Mouse (Mus musculus) lung, adult 18-20 months (tissue): ENCODE results near the gene Camta1.

Source experiments
- DNase-seq, 2 experiments: peaks; one replicate each; pipeline ENCODE4 v3.0.0; 2022; ENCODE audit warnings: mixed read lengths in 2 of 2

The Camta1 gene

DNA sequence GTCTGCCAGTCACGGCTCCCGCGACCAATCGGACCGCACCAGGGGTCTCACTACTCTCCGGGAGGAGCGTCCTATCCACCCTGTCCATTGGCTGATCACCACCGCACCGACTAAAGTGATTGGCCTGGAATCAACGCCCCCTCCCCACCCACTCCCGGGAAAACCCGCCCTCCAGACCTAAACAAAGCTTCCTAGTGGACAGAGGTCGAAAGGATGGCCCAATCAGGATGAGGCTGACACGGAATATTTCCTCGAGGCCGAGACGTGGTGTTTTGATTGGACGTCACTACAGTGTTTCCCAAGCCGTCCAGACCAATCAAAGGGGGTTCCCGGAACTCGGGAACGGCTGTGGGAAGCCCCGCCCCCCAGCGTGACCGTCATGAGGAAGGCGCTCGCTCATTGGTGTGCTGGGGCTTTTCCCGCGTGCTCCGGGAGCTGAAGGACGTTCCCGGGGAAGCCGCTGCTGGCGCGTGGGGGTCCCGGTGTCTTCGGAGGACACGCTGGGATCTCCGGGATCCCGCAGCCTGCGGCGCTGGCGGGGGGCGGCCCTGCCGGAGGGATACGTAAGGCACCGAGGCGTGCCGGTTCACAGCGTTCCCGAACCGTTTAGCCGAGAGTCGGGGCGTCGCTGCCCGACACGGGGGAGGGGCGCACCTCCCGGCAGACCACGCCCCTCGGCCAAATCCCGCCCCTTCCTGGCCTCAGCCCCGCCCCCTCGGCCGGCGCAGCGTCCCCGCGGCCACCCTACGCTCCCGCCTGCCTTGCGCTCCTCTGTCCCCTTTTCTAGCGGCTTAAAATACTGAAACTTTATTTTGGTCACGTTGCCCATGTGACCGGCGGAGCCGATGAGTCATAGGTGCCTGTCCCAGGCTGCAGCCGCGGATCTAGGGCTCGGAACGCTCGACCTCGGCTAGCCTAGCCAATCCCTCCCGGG, at the start of gene Camta1:
Gene Camta1, minus strand, starts transcription at position 71 of the 934 bp plus-strand sequence.
- DNase-seq = peak; percentile 100

DNA sequence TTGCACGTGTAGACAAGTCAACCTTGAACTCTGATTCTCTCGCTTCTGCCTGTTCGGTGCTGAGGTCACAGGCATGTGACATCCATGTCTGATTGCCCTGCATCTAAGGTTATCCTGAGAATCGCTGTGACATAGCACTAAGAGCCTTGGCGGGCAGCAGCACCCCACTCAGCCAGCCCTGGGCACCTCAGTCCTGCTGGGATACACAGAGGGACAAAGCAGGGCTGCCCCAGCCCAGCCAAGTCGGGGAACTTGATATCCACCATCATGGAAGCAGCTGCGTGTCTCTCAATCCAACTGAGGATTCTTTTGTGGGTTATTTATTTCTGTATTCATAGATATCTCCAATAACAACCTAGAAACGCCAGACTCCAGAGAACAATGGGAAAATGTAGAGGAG, 47.1 kb upstream of the Camta1 start:
- no peak for DNase-seq

DNA sequence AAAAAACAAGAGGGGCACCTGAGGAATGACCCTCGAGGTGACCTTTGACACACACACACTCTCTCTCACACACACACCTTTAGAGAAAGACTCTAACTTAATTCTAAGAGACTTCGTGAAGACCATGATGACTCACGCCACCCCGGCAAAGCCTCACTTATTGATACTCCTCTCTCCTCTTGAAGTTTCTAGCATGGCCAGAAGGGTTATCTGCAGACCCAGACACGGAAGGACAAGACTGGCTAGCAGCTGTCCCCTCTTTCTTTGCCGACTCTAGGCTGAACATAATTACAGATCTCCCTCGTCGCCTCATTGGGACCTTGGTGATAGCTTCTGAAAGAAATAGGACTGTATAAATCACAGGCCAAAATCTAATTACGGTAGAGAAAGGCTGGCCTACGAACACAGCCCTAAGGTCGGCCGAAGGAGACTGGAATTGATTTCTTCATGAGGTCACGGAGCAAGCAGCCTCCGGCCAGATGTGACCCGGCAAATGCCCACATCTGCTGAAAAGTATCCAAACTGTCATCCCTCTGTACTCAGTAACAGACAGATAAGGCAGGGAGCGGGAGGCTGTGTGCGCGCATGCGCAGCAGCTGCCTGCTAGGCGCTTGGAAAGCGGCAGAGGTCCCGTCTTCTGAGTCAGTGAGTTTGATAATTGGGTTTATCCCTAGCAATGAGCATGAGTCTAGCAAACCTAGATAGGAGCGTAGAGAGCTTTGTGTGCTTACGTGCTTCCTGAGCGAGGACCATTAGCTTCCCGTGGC, 46.1 kb upstream of the Camta1 start:
- no peak for DNase-seq

DNA sequence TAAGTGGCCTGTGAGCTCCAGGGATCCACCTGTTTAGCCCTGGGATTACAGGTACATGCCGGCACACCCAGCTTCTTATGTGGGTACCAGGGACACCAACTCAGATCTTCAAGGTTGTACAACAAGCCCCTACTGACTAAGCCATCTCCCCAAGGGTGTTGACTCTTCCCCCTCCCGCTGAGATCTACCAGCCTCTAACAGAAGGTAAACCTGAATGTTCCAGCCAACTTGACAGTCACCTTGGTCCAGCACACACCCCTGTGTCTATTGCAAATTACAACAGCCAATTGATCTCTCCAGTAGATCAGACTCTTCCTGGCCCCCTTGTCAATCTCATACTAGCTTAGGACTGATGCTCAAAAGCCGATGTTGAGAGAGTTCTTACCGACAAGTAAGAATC, 43.9 kb upstream of the Camta1 start:
- DNase-seq = no peak

DNA sequence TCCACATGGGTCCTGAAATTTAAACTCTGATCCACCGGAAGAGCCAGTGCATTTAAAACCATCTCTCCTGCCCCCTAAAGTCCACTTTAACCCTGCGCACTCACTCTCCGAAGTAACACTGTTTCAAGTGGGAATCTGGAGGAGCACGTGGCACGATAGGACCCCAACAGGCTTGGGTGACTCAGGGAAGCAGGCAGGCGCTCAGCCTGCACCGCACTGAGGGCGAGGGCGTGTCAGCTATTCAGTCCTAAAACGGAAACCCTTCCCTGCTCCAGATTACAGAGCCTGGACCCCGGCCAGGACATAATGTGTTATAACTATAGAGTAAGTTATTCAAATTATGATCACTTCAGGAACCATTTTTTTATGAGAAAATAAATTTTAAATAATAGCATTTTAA, 42.4 kb upstream of the Camta1 start:
- DNase-seq = peak; percentile 48 to 71

DNA sequence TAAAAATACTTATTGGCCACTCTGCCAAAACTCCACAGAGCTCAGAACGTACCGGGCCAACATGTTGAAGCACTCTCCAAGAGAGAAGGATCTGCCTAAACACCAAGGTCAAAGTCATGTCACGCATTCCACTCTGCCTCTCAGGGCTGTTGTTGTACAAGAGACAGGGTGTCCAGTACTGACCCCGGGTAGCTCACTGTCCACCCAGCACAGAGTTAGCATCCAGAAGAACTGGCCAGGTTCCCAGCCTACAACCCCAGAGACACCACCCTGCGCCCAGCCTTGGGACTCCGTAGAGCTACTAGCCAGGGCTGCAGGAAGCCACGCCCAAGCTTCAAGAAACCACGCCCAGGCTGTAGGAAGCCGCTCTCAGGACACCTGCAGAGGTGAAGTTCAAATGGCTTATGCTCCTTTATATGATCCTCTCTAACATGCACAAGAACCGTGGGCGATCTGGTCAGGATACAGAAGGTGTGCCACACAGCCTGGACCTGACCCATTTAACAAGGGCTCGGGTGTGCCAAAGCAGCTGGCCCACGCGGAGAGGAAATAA, 41.1 kb upstream of the Camta1 start:
- peak; percentile 89 to 94 for DNase-seq

DNA sequence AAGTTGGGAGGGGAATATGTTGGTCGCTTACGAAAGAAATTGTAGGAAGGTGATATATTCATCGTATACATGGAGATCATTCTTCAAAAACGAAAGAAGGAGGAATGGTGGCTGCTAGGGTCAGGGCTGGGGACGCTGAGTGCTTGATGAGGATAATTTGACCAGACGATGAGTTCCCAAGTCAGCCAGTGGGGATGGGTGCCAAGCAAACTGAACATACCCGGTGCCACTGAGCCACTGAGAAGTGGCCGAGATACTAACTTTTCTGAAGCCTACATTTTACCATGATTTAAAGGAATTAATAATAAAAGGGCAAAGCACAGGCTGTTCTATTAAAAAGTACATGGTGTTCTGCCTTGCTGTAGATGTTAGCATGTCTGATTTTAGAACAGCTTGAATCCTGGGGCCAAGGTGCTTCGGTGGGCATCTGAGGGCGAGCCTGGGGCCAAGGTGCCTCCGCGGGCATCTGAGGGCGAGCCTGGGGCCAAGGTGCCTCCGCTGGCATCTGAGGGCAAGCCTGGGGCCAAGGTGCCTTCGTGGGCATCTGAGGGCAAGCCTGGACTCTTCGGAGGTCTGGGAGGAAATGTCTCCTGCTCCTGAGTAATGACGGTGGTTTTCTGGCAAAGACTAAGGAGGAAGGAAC, 40.5 kb upstream of the Camta1 start:
- no peak for DNase-seq

DNA sequence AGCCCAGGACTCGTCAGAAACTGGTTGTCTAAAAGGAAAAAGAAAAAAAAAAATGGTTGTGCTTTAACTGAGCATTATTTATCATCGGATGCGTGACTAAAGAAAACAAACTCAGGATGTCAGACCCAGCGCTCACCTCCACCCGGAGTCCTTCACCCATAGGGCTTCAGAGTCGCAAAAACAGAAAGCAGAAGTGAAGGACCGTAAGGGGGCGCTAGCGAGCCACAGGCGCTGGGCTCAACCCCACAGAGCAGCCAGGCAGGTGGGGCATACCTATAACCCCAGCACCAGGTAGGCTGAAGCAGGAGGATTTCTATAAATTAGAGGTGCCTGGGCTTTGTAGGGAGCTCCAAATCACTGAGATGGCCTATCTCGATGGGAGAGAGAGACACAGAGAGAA, 39.7 kb upstream of the Camta1 start:
- DNase-seq = peak in 1 of 2 experiments; percentile 12

DNA sequence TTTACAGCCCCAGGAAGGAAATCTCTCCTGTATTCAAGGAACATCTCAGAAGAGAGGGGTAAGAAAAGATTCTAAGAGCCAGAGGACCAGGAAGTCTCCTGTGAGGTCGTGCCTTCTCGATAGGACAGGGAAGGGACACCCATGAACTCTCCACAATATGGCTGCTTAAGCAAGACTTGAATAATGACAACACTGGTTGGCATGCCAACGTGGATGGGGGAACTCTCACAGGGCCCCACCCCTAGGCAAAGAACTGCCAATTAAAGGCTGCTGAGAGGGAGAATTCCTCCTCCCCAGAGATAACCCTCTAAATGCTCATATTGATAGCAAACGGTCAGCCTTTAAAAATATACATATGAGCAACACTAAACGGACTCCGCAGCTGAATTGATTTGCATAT, 39.1 kb upstream of the Camta1 start:
- no peak for DNase-seq

DNA sequence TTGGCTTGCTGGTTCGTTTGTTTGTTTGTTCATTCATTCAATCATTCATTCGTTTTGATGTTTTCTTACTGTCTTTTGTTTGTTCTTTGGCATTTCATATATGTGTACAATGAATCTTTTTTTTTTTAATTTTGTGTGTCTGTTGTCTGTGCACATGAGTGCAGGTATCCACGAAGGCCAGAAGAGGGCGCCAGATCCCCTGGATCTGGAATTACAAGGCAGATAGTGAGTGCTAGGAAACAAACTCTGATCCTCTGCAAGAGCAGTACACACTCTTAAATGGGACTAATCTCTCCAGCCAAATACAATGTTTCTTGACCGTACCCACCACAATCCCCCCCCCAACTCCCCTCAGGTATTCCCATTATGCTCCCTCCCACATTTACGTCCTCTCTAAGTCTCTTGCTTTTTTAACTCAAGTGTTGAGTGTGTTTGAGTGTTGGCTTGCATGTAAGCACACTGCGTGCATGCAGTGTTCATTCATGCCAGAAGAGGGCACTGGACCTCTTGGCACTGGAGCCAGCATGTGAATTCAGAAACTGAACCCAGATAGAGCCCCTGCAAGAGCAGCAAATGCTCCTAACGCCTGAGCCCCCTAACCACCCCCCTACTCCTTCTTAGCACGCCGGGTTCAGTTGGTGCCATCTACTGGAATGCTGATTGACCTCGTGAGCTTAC, 38.2 kb upstream of the Camta1 start:
- no peak for DNase-seq

DNA sequence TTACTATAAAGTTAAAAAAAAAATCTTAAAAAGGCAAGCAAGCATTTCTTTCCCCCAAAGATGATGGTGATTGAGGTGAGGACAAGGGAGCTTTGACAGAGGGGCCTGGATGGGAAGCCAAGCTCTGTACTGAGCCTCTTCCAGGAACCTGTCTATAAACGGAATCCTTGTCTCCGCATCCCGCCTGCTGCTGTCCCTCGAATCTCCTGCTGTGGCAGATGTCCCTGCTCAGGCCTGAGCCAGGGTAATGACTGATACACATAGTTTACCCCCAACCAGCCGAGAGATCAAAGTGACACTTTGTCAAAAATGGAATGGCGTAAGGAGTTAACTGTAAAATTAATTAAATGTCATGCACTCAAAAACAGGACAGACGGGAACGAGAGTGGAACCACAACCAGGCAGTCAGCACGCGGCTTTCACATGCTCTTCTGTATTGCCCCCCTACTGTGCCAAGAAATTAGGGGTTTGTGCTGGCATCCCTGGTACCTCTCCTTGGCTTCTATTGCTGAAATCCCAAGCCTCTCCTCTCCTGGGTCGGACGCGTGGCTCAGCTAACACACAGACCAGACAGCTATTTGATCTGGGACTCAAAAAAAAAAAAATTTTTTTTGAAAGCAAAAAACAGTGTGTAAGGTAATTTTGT, 37.0 kb upstream of the Camta1 start:
- no peak for DNase-seq

DNA sequence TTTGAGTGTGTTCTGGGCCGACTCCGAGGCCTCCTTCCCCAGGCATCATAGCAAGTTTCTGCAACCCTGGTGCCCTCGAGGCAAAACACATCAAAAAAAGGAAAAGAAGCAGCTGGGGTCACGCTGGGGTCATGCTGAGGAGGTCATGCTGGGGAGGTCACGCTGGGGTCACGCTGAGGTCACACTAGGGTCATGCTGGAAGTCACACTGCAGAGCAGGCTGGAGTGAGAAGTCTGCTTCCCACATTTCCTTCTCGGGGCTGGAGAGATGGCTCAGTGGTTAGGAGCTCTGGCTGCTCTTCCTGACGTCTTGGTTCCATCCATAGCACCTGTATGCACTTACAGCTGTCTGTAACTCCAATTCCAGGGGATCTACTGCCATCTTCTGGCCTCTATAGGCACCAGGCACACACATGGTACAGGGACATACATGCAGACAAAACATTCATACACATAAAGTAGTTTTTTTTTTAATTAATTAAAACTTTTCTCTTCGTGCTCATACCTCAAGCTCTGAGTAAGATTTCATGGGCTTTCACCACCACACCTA, 35.5 kb upstream of the Camta1 start:
- DNase-seq = no peak

DNA sequence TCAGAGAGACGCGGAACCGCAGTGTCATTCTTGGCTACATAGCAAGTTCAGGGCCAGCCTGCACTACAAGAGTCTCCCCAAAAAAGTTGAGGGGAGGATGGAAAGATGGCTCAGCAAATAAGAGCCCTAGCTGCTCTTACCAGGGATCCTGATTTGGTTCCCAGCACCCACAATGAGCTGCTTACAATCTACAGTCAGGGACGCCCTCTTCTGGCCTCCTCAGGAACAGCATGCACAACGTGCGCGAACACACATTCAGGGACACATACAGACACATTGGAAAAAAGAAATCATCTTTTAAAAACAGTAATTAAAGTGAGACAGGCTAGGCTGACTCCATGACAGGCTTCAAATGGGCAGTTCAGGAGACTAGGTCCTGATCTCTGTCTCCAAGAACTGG, 33.9 kb upstream of the Camta1 start:
- no peak for DNase-seq

DNA sequence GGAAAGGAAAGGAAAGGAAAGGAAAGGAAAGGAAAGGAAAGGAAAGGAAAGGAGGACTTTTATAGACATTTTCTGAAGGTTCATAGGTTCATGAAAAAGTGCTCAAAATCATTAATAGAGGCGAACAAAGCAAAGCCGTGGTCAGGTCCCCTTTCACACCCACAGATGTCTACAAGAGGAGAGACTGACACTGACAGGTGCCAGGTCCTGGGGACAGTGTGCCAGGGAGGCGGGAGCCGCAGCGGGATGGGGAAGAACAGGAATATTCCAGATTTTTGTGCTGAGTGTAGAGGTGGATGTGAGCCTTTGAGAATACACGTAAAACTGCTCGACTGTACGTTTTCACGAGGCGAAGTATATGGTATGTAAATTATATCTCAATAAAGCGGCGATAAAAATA, 33.2 kb upstream of the Camta1 start:
- DNase-seq = no peak

DNA sequence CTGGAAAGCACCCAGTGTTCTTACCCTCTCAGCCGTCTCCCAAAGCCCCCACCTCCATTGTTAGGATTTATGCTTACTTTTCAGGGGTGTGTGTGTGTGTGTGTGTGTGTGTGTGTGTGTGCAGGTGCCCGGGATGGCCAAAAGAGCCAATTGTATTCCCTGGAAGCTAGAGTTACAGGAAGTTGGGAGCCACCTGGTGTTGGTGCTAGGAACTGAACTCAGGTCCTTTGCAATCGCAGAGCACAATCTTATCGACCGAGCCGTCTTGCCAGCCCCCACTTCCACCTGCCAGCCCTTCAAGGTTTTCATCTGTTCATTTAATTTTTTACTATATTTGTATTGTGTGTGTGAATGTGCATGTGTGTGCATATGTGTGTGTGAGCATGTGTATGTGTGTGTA, 31.6 kb upstream of the Camta1 start:
- DNase-seq = no peak

DNA sequence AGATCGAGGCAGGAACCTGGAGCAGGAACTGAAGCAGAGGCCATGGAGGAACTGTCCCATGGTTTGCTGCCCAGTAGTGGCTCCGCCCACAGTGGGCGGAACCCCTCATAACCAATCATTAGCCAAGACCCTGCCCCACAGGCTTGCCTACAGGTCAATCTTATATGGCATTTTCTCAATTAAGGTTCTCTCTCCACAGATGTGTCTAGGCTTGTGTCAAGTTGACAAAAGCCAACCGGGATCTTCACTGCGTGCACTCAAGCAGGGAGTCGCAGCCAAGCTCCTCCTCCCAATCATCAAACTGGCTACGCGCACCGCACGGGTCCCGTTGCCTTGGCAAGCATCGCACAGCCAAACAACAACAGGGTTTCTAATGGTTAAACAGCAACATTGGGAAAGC, 19.9 kb upstream of the Camta1 start:
- no peak for DNase-seq

DNA sequence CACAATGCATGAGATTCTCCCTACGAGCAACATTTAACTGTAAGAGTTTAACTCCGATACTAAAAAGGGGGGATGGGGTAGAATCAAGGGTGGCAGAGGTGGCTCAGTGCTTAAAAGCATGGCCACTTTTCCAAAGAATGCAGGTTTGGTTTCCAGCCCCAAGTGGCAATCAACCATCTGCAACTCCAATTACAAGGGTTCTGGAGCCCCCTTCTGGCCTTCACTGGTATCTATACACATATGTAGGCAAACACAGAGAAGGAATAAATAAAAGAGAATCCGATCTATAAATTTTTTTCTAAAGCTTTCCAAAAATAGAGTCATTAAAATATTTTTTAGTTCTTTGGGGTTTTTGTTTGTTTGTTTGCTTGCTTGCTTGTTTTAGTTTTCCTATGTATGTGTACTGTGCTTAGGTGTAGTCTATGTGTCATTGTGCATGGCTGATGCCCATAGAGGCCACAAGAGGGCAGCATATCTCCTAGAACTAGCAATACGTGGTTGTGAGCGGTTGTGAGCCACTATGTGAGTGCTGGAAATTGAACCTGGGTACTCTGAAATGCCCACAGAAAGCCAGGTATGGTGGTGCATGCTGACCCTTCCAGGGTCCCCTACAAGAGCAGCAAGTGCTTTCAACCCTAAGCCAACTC, 18.5 kb upstream of the Camta1 start:
- DNase-seq = no peak

DNA sequence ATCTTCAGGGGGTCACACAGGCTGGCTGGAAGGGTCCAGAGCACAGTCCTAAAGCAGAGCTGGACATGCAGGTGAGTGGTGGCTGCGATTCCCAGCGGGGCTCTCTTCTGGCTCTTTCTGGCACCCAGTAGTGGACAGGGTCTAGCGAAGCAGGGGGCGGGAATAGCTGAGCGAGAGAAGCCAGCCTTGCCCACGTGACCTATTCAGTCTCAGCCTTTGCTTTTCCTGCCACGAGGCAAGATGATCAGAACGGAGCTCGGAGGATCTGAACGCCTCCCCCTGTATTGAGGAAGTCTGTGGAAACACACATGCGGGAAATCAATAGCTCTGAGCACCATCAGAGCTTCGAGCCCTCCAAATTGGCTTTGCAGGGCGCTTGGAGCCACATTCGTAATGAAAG, 14.7 kb upstream of the Camta1 start:
- DNase-seq = no peak

DNA sequence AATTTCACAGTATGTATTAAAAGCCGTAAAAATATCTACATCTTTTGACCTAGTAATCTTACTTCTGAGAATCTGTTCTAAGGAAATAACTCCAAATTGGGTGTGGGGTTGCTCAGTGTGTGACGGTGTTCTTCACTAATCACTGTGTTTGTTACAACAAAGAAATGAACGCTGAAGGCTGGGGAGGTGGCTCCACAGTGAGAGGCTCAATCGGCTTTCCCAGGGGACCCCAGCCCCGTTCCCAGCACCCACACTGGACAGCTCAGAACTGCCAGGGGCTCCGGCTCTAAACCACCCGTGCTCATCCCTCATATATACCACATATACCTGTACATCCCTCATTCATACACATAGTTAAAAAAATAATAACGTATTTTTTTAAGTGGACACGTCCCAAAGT, 1.8 kb upstream of the Camta1 start:
- DNase-seq = no peak

DNA sequence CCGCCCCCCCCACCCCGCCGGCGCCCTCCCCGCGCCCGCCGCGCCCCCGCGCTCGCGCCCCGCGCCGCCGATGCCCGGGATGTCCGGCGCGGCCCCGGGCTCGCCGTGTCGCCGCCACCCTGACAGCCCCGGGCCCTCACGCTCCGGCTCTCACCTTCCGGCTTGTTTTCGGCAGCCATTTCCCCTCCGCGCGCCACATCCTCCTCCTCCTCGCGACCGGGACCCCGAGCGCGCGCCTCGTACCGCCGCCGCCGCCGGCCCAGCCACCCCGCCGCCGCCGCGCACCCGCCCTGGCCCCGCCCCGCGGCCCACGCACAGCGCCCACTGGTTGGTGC, 238 bp downstream of the Camta1 start:
- DNase-seq = no peak
